Mouse (Mus musculus) gastrocnemius, postnatal 4 days (tissue): ENCODE results near the gene Senp5. TPM values are rescaled to one million over a fixed set of nuclear protein-coding genes. Genes with fewer than 3 reads are reported as not detected.

Source experiments
- microRNA-seq: library from miRNA; unstranded; fragments of <30 nt; microRNA quantifications from one replicate; pipeline ENCODE4 v1.2.0, GENCODE M21; 2021
- total RNA-seq, 2 experiments: library from RNA; stranded (reverse); gene quantifications; 2 replicates each; pipeline ENCODE4 v1.2.3; 2021

The Senp5 gene
- total RNA-seq, 2 experiments from 2014 or later, result 22.4 to 23.2 TPM

Small RNA genes within 50 kb of the gene (microRNA-seq; reads per million reads assigned to microRNA genes)
- not detected for gene Gm26269

Other genes starting within 250 kb of the Senp5 start
- under 1 TPM in 1 of 2 experiments, not detected in 1; 0.08 TPM for gene Meltf, start 124.5 kb downstream of the Senp5 start, total RNA-seq
- gene Pigz, start 69.4 kb downstream of the Senp5 start, total RNA-seq, result 1 to 10 TPM; 6.4 to 7.9 TPM
- gene 0610012G03Rik, start 54.8 kb downstream of the Senp5 start, total RNA-seq, result 10 to 100 TPM; 43.3 to 46.9 TPM
- gene Ncbp2, start 54.8 kb downstream of the Senp5 start, total RNA-seq, result 10 to 100 TPM; 33.2 to 35.1 TPM
- 10 to 100 TPM; 36.2 to 38.1 TPM for gene Pak2, start 76.1 kb upstream of the Senp5 start, total RNA-seq
- gene Pigx, start 96.5 kb upstream of the Senp5 start, total RNA-seq, result 10 to 100 TPM; 21.5 to 22.9 TPM
- gene Cep19, start 96.5 kb upstream of the Senp5 start, total RNA-seq, result 1 to 10 TPM; 8.0 TPM
- gene Nrros, start 162.3 kb upstream of the Senp5 start, total RNA-seq, result 10 to 100 TPM; 13.3 to 15.2 TPM
- not detected for gene Bex6, start 176.5 kb upstream of the Senp5 start, total RNA-seq
- 10 to 100 TPM; 13.8 to 14.1 TPM for gene Fbxo45, start 243.9 kb upstream of the Senp5 start, total RNA-seq
- 1 to 10 TPM; 8.5 to 9.0 TPM for gene Wdr53, start 243.9 kb upstream of the Senp5 start, total RNA-seq